Mouse (Mus musculus): ENCODE data around the gene Slc9b1. TPM values are rescaled to one million over a fixed set of nuclear protein-coding genes. Genes with fewer than 3 reads are reported as not detected.

Slc9b1 gene
- polyA plus RNA-seq (2016; fragmentation: Nextera tagmentation; extraction: Ambion mirVana), result 0.34 and 0.38 TPM in 2 replicates

DNA sequence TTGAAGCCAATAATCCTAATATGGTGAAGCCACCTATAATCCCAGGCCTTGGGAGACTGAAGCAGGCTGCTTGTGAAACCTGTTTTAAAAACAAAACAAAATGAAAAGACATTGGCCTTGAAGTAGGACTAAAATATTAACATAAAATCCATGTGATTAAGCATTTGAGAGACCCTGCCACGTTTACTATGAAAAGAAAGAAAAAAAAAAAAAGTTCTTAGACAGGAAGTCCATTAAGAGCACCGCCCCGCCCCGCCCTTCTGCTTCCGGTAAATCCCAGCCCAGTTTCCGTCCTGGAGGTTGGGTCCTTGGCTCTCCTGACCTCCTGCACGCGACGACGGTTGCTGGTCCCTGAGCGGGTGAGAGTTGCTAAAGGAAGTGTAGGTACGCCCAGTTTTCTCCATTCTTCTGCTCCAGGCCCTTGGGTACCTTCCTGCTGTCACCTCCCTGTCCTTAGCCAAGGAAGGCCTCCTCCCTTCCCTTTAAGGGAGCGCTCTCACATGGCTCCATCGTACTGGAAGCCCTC is at the start of gene Slc9b1:
Gene Slc9b1 (plus strand): TSS at position 291 of the 526 bp plus-strand sequence.
- WGBS, result 84% methylated on average over 14 of the region's 14 CpGs
- H3K4me3 ChIP-seq, result no peak within 1 kb of the TSS
- DNase-seq (ENCODE audit: extremely low spot score, low spot score), result no peak
- no peaks in the 10 kb centered on the region for H3K9me3 ChIP-seq
- H3K27me3 ChIP-seq (ENCODE audit: poor library complexity, severe bottlenecking), result no peaks in the 10 kb centered on the region
- no peaks in the 10 kb centered on the region for H3K36me3 ChIP-seq (replicated peaks)
- no peaks in the 10 kb centered on the region for H3K4me1 ChIP-seq
- H3K27ac ChIP-seq, result no peak within 1 kb of the TSS

DNA sequence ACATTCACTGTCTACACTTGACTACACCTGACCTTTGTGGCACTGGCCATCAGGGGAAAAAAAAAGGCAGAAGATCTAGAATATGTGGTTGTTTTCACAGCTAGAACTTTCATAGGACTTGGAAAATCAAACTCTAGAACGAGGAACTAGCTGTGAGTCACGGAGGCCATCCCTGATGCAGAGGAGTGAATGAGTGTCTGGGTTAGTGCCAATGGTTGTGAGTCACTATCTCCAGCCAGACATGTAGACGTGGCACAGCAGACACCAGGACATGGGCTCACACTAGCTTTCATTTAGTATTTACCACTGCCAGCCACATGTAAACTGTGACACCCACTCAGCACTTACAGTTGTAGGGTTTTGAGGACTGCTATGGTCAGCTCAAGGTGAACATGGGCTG is 49.3 kb upstream of the Slc9b1 start:
- Histone ChIP-seq H3K27ac (no peak overlapping the region), H3K9me3 (no peaks in the 10 kb centered on the region), H3K36me3 (replicated peaks) (no peaks in the 10 kb centered on the region), H3K4me1 (peaks cover 15% of the 10 kb centered on the region), H3K27me3 (ENCODE audit: poor library complexity, severe bottlenecking) (no peaks in the 10 kb centered on the region), H3K4me3 (no peak overlapping the region)
- WGBS, result 87% methylated on average over 3 of the region's 3 CpGs
- no peak for DNase-seq (ENCODE audit: extremely low spot score, low spot score)

DNA sequence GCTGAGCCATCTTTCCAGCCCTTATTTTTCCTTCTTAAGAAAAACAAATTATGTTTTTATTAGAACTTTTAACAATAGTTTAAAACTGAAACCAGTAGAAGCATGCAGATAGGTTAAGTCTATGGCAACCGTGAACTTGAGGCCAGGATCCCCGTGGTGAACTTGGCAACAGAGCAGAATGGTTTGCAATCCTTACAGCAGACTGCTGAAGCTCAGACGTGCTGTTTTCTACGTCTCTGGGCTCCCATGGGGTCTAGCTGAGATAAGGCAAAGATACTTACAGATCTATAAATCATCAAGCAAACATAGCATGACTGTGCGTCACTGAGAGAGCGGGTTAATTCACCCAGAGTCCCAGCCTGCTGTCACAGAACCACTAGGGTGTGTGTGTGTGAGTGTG is 47.7 kb upstream of the Slc9b1 start:
- Histone ChIP-seq H3K27me3 (ENCODE audit: poor library complexity, severe bottlenecking) (no peaks in the 10 kb centered on the region), H3K27ac (no peak overlapping the region), H3K4me1 (peaks cover 27% of the 10 kb centered on the region), H3K36me3 (replicated peaks) (no peaks in the 10 kb centered on the region), H3K9me3 (no peaks in the 10 kb centered on the region), H3K4me3 (no peak overlapping the region)
- WGBS, result 86% methylated on average over 6 of the region's 6 CpGs
- DNase-seq (ENCODE audit: extremely low spot score, low spot score), result no peak

DNA sequence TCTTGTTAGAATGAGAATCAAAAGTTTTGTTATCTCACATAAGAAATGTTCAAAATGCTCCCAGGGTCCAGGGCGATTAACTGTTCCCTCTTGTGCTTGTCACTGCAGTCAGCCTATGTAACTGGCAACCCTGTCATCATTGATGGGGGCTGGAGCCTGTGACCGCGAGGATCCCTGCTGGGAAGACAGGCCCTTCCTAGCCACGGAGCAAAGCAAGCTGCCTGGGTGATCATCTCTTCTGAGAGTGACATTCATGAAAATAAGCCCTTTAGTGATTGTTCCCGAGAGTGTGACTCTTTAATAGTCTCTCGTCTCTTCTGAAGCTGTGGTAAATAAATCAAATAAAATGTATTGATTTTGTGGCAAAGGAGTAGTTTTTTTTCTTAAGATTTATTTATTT is 43.8 kb upstream of the Slc9b1 start:
- Histone ChIP-seq H3K27me3 (ENCODE audit: poor library complexity, severe bottlenecking) (peaks cover 25% of the 10 kb centered on the region), H3K27ac (peak overlapping the region; percentile 70), H3K4me3 (no peak overlapping the region), H3K36me3 (replicated peaks) (no peaks in the 10 kb centered on the region), H3K4me1 (peaks cover 61% of the 10 kb centered on the region), H3K9me3 (no peaks in the 10 kb centered on the region)
- DNase-seq (ENCODE audit: extremely low spot score, low spot score), result no peak
- 15% methylated on average over 6 of the region's 6 CpGs for WGBS

DNA sequence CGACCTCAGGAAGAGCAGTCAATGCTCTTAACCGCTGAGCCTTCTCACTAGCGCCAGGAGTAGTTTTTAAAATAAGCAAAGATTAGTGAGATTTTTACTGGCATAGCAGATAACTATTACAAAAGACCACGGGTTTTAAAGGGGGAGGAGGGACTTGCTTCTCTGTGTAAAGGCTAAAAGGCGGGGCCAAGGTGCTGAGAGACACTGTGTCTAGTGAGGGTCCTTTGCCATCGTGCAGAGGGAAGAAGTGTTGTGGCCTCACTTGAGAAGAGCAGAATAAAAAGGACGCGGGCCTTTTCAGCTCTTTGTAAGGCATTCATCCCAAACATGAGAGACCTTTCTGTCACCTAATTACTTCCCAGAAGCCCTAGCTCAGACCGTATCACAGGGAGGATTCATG is 43.3 kb upstream of the Slc9b1 start:
- DNase-seq (ENCODE audit: extremely low spot score, low spot score), result no peak
- WGBS, result 9% methylated on average over 9 of the region's 9 CpGs
- no peak overlapping the region; the same call in 1 of the 2 replicates for H3K4me3 ChIP-seq

DNA sequence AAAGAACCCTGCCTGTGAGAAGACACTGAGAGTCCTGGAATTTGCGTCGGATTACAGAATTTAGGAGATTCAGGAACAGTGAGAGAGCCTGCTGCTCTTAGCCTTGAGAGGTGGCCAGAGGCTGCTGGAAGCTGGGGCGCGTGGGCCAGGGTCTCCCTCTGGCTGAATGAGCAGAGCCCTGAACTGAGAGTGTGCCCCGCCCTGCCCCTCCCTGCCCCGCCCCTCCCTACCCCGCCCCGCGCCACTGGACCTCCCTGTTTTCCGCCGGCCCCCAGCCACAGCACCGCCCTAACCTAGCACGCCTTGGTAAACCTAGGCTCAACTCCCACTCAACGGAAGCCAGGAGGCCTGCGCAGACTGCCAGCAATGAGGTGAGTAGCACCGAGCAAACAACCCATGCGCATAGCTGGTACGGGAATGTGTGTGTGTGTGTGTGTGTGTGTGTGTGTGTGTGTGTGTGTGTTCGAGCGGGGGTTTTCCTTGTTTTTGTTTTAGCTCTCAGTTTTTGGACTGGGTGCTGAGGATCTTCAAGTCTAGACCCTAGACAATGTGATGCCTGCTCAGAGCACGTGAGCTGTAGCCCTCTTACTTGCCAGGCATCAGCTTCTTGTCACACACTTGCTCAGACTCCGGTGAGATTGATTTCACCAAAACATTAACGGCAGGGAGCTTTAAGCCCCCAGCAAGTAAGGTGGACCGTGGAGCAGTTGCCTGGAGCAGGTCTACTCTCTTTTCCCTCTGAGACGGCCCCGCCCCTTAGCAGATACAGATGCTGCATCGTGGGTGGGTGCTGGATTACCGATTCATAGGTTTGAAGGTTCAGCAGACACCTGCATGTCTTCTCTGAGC is 40.2 kb upstream of the Slc9b1 start, which contains the start of gene Slc9b2:
Gene Slc9b2 (plus strand): TSS at position 290 of the 849 bp plus-strand sequence.
- peak; percentile 51 for DNase-seq (ENCODE audit: extremely low spot score, low spot score)
- H3K27ac ChIP-seq, result peak within 1 kb of the TSS; percentile 79
- H3K4me1 ChIP-seq, result peaks cover 67% of the 10 kb centered on the region
- peaks cover 25% of the 10 kb centered on the region for H3K27me3 ChIP-seq (ENCODE audit: poor library complexity, severe bottlenecking)
- WGBS, result 10% methylated on average over 26 of the region's 28 CpGs
- H3K4me3 ChIP-seq, result peak within 1 kb of the TSS; percentile 49
- H3K9me3 ChIP-seq, result no peaks in the 10 kb centered on the region
- H3K36me3 ChIP-seq (replicated peaks), result no peaks in the 10 kb centered on the region

More for the DNA sequence above, 43.3 kb upstream of the Slc9b1 start:
- Histone ChIP-seq H3K27me3 (ENCODE audit: poor library complexity, severe bottlenecking) (peaks cover 25% of the 10 kb centered on the region), H3K4me1 (peaks cover 61% of the 10 kb centered on the region), H3K36me3 (replicated peaks) (no peaks in the 10 kb centered on the region), H3K9me3 (no peaks in the 10 kb centered on the region), H3K27ac (peak overlapping the region; percentile 70)

DNA sequence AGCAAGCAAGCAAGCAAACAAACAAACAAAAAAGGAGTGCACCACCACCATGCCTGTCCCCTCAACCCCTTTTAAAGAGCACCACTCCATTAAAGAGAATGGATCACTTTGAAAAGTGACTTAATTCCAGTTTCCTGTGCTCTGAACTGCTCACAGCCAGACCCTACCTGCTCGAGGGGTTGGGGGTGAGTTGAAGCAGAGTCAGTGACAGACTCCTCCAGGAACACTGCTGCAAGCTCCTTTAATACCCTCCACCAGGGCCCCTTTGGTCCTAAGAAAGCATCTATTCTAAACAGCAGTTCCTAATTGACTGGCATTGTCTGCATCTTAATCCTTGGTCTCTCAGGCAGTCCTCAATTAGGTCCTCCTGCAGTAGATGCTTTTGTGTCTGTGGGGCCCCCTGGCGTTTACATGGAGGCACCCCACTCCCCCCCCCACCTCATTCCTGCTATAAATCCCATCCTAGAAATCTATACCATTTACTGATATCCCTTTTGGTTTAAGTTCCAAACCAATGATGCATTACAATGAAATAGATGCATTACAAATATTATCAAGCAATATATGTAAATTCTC is 34.8 kb upstream of the Slc9b1 start:
- H3K4me3 ChIP-seq, result no peak overlapping the region; the same call in 1 of the 2 replicates
- H3K4me1 ChIP-seq, result peaks cover 32% of the 10 kb centered on the region
- H3K36me3 ChIP-seq (replicated peaks), result peaks cover 16% of the 10 kb centered on the region
- no peak for DNase-seq (ENCODE audit: extremely low spot score, low spot score)
- peaks cover 18% of the 10 kb centered on the region for H3K9me3 ChIP-seq
- peaks cover 5% of the 10 kb centered on the region for H3K27me3 ChIP-seq (ENCODE audit: poor library complexity, severe bottlenecking)
- peak overlapping the region; percentile 70 for H3K27ac ChIP-seq
- WGBS, result 6% methylated on average over 2 of the region's 2 CpGs

DNA sequence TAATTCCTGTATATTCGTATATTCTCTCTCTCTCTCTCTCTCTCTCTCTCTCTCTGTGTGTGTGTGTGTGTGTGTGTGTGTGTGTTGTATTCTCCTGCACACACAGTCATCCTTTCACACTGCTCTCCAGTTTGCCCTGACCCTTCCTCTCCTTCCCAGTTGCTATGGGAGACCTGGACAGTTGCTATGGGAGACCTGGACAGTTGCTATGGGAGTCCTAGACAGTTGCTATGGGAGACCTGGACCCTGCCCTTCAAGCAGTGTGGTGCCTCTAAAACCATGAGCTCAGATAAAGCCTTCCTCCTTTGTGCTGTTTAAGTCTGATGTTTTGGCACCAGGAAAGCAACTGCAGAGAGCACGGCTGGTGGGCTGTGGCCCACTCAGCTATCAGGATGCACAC is 34.1 kb upstream of the Slc9b1 start:
- H3K27me3 ChIP-seq (ENCODE audit: poor library complexity, severe bottlenecking), result no peaks in the 10 kb centered on the region
- H3K27ac ChIP-seq, result peak overlapping the region; percentile 40; the same call in 1 of the 2 replicates
- no peak overlapping the region for H3K4me3 ChIP-seq
- H3K36me3 ChIP-seq (replicated peaks), result peaks cover 16% of the 10 kb centered on the region
- peak; percentile 57 for DNase-seq (ENCODE audit: extremely low spot score, low spot score)
- H3K9me3 ChIP-seq, result peaks cover 18% of the 10 kb centered on the region
- H3K4me1 ChIP-seq, result peaks cover 27% of the 10 kb centered on the region
- WGBS, result 46% methylated on average over 2 of the region's 2 CpGs

DNA sequence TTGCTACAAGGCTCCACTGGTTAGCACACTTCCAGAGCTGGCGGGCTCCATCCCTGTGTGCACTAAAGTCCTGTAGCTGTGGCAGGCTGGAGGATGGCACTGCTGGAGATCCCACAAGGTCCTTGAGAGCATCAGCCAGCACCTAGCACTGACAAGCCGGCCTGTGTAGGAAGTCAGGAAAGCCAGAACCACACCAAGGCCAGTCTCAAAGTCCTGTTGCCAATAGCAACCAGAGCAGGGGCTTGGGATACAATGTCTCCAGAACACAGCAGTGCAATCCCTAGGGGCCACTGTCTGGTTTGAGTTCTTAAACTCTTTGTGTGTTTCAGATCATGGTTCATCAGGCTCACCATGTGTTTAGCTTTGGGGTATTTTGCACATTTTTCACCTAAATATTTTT is 33.0 kb upstream of the Slc9b1 start:
- Histone ChIP-seq H3K4me3 (no peak overlapping the region), H3K4me1 (peaks cover 27% of the 10 kb centered on the region), H3K27me3 (ENCODE audit: poor library complexity, severe bottlenecking) (no peaks in the 10 kb centered on the region), H3K36me3 (replicated peaks) (peaks cover 16% of the 10 kb centered on the region), H3K9me3 (peaks cover 18% of the 10 kb centered on the region), H3K27ac (no peak overlapping the region)
- DNase-seq (ENCODE audit: extremely low spot score, low spot score), result no peak
- WGBS, result 74% methylated on average over 2 of the region's 2 CpGs

DNA sequence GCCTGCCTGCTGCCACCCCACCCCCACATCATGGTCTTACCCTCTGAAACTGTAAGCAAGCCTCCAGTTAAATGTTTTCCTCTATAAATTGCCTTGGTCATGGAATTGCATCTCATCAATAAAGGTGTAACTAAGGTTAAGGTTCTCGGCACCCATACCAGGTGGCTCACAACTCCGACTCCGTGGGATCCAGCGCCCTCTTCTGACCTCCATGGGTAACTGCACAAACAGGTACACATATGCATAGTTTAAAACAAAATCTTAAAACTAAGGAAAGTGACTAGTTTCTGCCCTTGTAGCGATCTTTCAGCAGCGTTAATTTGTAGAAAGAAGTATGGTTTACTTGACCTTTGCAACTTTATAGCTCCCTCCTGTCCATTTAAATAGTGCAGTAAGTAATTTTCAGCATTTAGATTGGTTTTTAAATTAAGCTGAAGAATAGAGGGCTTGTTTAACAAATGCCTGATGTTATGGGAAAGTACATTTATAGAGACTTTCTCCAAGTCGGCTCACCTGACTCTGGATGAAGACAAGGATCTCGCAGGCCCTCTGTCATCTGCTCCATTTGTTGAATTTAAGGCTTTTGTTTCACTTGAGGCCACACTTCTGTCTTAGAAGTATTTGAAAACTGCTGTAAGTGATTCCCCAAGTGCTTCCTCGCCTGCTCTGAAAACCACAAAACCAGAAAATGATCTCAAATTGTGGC is 32.0 kb upstream of the Slc9b1 start:
- H3K4me3 ChIP-seq, result no peak overlapping the region
- no peak for DNase-seq (ENCODE audit: extremely low spot score, low spot score)
- no peak overlapping the region for H3K27ac ChIP-seq
- WGBS, result 93% methylated on average over 9 of the region's 9 CpGs
- H3K27me3 ChIP-seq (ENCODE audit: poor library complexity, severe bottlenecking), result no peaks in the 10 kb centered on the region
- peaks cover 27% of the 10 kb centered on the region for H3K4me1 ChIP-seq
- peaks cover 18% of the 10 kb centered on the region for H3K9me3 ChIP-seq
- H3K36me3 ChIP-seq (replicated peaks), result peaks cover 18% of the 10 kb centered on the region

DNA sequence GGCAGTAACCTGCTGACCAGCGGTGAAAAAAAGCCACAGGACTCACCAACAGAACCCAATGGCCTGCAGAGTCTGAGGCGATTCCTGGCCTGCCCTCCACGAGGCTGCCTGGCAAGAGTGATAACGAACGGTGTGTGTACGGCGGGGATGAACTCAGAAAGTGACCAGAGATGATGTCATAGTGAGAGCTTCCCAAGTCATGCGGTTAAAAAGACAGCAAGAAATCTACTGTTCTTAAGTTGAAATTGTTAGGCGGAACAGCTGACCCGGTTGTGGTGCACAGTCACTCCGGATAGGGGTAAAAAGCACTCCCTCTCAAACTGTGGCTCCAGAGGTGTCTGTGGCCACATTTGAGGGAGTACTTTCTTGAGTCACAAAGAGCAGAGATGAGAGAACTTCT is 29.5 kb upstream of the Slc9b1 start:
- Histone ChIP-seq H3K9me3 (peaks cover 18% of the 10 kb centered on the region), H3K4me1 (peaks cover 11% of the 10 kb centered on the region), H3K4me3 (no peak overlapping the region), H3K27ac (no peak overlapping the region), H3K36me3 (replicated peaks) (peaks cover 18% of the 10 kb centered on the region), H3K27me3 (ENCODE audit: poor library complexity, severe bottlenecking) (no peaks in the 10 kb centered on the region)
- 90% methylated on average over 11 of the region's 11 CpGs for WGBS
- DNase-seq (ENCODE audit: extremely low spot score, low spot score), result no peak

DNA sequence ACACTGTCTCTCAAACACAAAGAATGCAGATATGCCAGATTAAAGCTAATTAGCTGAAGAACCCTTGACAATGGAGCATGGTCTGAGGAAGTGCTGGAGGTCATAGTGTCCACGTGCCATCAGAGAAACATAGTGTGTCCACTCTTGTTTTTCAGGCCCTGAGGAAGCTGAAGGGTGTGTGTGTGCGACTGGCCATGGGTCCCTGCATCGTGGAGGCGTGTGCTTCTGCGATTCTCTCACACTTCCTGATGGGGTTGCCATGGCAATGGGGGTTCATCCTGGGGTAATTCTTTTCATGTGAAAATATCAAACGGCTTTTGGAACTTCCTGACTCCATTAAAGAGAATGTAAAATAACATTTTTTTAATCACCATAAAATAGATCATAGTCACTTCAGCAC is 23.5 kb upstream of the Slc9b1 start:
- H3K27me3 ChIP-seq (ENCODE audit: poor library complexity, severe bottlenecking), result no peaks in the 10 kb centered on the region
- H3K4me3 ChIP-seq, result no peak overlapping the region
- 0 out of 2 replicates have a peak, but pooled peaks cover 2% of the 10 kb centered on the region for H3K36me3 ChIP-seq (replicated peaks)
- 71% methylated on average over 6 of the region's 6 CpGs for WGBS
- no peak overlapping the region for H3K27ac ChIP-seq
- DNase-seq (ENCODE audit: extremely low spot score, low spot score), result peak; percentile 6
- H3K4me1 ChIP-seq, result peaks cover 4% of the 10 kb centered on the region
- H3K9me3 ChIP-seq, result no peaks in the 10 kb centered on the region
